Mouse (Mus musculus) v-Abl transformed pro-B cells (cell line): ENCODE data around the gene Inpp5k.

Experiments
- in situ Hi-C, 2 experiments: fragments of 400-800 bp; cut with MboI; formaldehyde crosslinking; loops; one replicate each; pipeline ENCODE4 v1.15.1; 2025; ENCODE audit not compliant: unreplicated experiment in 2 of 2

Gene Inpp5k

DNA sequence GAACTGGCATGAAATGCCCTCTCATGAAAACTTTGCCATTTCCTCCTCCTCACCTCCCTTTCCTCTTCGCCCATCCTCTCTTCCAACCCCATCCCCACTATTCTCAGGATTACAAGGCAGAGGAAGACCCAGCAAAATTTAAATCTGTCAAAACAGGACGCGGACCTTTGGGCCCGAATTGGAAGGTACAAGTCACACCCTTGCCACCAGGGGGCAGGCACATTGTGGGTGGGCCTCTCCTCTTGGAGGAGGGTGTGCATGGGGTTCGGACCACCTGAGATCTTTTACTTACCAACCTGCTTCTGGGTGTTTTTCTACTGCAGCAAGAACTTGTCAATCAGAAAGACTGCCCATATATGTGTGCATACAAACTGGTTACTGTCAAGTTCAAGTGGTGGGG is 11.7 kb upstream of the Inpp5k start:
- in situ Hi-C loops, result no loop called here

DNA sequence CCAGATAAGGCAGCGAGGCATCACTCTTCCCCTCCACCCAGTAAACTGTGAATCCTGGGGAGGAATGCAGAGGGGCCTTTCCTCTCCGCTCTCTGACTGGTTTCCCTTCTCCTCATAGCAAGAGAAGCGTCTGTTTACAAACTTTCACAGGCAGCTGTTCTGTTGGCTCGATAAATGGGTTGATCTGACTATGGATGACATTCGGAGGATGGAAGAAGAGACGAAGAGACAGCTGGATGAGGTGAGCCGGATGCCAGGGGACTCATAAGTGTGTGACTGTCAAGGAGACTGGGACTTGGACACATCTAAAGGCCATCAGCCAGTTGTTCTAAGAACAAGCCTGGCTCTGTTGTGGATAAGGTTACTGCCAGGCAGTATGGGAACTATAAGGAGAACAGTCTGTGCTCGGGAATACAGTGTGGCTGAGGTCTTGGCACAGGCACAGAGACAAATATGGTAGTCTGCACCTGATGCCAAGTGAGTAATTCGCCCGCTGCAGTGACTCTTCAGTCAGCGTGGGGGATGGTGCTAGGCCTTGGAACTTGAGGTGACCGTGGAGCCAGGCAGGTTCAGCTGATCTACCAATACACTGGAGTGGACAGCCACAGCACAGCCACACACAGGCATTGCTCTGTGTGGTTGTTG is 10.5 kb upstream of the Inpp5k start:
- in situ Hi-C loops, result no loop called here

DNA sequence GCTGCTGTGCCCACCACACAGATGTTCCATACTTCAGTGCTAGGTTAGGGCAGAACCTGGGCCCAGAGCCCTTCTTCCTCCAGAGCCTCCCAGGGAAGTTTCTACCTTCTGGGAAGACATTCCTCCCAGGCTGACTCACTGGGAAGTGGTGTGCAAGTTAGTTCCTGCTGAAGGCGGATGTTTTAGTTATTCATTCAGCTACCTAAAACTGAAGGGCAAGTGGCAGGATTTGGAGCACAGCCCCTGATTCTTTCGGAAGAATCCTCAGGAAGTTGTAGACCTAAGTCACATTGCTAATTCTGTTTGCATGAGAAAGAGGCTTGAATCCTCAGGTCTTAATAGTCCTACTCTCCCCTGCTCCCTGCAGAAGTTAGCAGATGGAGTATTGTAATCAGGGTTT is 9.4 kb upstream of the Inpp5k start:
- in situ Hi-C loops, result no loop called here

DNA sequence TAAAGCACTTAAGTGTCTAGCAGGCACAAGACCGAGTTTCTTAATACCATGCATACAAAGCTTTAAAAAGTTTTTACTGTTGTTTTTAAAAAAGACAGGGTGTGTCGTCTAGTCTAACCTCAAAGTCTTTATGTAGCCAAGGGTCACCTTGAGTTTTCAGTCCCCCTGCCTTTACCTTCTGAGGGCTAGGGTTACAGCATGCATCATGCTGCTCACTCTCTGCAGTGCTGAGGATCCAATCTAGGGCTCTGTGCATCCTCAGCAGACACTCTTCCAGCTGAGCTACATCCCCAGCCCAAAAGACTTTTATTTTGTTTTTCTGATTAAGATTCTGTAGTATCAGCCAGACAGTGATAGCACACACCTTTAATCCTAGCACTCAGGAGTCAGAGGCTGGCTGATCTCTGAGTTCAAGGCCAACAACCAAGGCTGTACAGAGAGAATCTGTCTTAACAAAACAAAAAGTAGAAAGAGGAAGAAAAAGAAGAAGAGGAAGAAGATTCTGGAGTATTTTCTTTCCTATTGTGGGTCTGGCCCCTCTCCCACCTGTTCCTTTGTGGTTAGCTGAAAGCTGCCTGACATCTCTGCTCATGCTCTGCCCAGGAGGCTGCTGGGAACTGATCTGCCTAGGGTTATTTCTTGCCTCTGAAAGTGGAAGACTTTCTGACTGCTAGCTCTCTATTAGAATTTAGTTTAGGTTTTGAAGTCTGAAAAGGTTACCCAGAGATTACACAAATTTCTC is 8.0 kb upstream of the Inpp5k start:
- in situ Hi-C loops, result no loop called here

DNA sequence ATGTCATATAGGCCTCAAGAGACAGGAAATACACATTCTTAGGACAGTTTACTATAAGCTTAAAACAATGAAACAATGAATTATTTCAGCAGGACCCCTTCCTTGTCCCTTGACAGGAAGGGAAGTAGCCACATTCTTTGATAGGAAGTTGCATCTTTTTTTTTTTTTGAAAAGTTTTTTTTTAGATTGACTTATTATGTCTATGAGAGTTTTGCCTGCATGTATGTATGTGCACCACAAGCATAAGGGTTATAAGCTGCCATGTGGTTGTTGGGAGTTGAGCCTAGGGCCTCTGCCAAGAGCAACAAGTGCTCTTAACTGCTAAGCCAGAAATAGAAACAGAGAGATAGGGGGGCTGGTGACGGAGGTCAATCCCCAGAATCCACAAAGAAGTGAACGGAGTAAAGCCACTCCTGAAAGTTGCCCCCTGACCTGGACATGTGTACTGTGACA is 6.7 kb upstream of the Inpp5k start:
- in situ Hi-C loops, result no loop called here

DNA sequence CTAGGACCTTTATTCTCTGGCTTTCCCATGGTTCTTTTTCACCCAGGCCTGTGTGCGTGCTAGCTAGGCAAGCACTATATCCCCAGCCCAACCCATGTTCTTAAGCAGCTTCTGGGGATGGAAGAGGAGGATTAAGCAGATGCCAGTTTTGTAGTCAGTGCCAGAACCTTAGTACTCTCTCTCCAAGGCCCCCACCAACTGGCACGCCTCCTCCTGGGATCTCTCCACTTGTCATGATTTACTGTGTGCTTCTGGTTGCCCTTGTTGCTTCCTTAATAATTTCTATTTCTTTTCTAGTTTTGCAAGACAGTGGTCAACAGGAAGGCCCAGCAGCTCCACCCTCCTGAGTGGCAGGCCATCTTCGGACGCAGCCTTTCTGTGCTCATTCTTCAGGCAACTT is 5.0 kb upstream of the Inpp5k start:
- in situ Hi-C loops, result no loop called here

DNA sequence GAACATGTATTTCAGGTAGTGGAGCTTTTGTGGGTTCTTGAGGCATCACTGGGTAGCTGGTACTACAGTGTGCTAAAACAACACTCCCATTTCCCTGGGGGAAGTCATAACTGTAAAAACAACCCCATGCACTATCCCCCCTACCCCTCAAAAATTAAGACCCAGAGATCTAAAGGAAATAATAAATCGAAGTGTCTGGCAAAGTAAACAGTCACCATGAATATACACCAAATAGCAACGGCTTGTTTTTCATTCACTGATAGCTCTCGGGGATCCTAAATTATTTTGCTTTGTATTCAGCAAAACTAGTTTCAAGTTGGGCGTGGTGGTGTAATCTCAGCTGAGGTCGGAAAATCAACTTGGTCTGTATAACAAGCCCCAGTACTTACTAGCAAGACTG is 690 bp upstream of the Inpp5k start:
- in situ Hi-C loops, result loop anchor here (5.0 kb wide), 2 partner anchors 37 to 103 kb away; no protein-coding TSS in a partner anchor

DNA sequence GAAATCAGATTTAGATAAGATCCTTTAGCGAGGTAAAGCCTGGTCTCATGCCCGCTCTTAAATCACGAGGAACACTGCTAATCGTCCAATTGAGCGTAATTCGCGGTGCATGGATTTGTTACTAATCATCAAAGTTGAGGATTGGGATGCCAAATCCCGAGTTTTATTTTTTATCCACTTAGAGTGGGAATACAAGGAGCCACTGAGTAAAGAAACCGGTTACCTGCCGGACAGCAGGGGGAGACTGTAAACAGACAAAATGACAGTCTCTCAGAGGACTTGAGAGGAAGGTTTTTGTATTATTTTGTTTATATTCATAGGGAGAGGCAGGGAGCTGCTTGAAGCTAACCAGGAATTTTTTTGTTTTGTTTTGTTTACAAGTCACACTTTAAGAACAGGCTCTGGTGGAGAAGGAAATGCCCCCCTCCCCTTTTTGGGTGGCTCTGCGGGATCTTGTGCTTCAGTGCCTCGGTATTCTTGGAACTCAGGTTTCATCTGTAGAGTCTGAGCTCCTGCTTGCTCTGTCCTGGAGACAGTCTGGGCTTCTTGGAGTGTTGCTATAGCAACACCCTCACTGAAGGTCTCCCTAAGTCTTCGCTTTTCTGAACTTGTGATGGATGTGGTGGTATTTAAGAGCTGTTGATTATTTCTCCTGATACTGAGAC is 905 bp downstream of the Inpp5k start:
- in situ Hi-C loops, result loop anchor here (5.0 kb wide), 2 partner anchors 36 to 104 kb away; no protein-coding TSS in a partner anchor

DNA sequence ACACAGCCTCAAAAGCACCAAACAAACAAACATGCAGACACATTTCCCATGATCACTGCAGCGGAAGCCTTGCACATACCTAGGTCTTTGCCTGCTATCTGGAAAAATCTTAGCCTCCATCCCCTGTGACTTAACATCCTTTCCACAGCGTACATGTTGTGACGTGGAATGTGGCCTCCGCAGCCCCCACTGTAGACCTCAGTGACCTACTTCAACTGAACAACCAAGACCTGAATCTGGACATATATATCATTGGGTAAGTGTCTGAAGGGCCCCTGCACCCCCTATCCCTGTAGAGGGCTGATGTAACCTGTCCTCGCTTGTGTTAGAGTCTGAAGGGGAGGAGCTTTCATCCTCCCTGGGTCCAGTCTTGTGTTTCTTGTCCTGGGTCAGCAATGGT is 2.1 kb downstream of the Inpp5k start:
- in situ Hi-C loops, result loop anchor here (5.0 kb wide), 2 partner anchors 34 to 106 kb away; no protein-coding TSS in a partner anchor

DNA sequence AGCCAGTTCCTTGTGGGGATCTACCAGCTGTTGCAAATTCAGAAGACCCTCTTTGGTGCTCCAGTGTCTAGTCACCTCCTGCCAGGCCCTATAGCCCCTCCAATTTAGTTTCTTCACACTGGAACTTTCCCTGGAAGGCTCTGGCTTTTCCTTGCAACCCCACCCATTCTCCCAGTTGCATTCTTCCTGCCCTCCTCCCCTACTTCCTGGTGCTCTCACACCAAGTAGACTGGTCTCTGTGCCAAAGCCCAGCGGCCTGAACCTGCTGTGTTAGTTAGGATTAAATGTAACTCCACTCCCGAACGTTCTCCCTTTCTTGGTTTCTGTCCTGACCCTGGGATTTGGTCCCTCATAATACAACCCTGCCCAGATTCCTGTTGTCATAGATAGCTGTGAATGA is 4.0 kb downstream of the Inpp5k start:
- in situ Hi-C loops, result loop anchor here (5.0 kb wide), 2 partner anchors 32 to 108 kb away; no protein-coding TSS in a partner anchor

DNA sequence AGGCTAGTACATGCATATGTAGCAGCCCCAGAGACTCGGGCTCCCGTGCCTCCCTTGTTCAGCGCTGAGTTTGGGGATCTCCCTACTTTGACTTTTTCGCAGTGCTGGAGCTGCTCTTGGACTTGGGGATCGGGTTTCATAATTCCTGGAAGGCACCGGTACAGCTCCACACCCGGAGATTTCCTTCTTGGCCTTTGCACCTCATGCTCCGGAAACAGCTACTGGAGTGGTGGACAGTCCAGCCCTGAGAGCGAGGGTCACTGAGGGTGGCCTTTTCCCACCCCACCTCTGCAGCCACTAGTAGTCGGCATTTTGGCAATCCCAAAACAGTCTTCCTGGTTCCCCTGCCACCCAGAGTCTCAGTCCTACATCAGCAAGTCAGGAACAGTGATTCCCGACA is 4.5 kb downstream of the Inpp5k start:
- in situ Hi-C loops, result no loop called here

DNA sequence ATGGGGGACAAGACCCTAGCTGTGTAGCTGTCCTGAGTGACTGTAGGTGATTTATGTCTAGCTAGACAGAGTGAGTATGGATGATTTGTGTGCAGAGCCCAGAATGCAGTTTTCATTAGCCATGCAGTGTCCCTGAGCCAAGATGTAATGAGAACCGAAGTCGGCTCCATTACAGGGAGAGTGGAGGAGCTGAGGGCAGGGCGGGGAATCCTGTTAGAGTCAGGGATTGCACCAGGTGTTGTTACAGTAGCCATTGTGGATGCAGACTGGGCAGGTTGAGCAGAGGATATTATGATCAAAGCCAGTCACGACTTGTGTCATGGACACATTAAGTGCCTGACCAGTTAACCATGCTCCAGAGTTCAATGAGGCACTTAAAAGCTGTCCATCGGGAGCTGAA is 12.5 kb downstream of the Inpp5k start:
- in situ Hi-C loops, result no loop called here

DNA sequence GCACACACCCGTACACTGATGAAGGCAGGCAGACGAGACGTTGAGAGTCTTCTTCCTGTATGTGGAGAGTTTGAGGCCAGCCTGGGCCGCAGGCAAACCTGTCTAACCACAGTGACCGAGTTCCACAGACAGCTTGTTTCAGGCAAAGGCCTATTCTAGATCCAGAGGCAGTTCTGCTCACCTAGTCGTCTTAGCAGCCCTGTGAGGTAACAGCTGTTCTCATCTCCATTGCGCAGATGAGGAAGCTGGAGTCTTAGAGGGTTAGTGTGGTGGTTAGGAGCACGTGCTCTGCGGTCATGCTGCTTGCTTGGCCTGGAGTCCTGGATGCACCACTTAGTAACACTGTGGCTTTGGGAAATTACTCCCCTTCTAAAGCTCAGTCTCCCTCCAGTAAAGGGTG is 13.9 kb downstream of the Inpp5k start:
- in situ Hi-C loops, result no loop called here

DNA sequence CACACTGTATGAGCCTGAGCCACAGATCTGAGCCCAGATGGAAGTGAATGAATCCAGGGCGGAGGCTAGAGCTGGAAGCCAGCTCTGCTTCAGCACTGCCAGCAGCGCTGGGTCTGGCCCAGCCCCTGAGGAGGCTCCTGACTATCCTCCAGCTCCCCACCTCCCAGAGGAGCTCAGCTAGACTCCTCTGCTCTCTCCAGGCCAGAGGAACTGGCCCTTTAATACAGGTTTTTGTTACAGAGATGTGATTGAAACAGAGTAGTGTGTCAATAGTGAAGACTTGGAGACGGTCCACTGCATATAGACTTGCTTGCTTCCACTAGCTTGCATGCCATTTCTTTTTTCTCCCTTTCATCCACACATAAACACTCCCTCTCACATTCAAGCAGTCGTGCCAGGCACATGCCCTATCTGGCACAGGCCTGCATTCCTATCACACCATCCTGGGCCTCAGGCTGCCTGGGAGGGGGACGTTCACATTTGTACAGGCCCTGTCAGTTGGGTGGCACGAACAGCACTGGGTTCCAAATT is 17.0 kb downstream of the Inpp5k start:
- in situ Hi-C loops, result no loop called here

DNA sequence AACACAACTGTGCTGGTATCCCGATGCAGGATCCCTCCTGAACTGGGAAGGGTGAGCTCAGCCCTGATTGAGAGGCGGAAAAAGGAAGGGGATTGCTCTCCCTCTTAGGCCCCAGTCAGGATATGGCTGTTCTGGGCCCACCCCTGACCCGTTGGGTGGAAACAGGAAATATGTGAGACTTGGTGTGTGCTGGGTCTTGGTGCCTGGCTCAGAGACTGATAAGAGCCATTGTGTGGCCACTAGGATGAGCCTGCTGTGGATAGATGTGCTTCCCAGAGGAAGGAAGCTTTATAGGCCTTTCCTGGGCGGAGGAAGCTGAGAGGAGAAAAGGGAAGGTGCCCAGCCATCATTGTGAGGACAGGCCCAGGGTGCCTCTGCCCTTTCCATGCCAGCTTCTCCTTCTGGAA is 18.4 kb downstream of the Inpp5k start:
- in situ Hi-C loops, result no loop called here

DNA sequence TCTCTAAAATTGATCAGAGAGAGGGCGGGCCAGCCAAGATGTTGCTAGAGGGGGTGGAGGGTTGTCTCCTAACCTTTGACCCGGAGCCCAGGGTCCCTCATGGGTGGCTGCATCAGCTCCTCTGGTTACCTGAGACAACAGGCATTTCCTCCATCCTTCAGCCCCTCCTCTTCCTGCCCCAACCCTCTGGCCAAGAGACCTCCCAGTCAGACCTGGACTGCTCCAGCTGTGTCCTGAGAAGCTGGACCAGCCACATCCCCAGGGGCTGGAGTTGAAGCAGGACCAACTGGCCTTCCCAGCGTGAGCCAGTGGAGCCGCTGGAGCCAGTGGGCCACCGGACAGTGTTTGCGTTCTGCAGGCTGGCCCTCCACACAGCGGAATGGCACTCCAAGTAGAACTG is 19.5 kb downstream of the Inpp5k start, which contains the start of gene Myo1c:
Gene Myo1c (plus strand): TSS at position 194 of the 400 bp plus-strand sequence.
- in situ Hi-C loops, result loop anchor here in 1 of 2 experiments (10.0 kb wide), 1 partner anchor 116 kb away; the partner anchor contains the start of gene Slc43a2

DNA sequence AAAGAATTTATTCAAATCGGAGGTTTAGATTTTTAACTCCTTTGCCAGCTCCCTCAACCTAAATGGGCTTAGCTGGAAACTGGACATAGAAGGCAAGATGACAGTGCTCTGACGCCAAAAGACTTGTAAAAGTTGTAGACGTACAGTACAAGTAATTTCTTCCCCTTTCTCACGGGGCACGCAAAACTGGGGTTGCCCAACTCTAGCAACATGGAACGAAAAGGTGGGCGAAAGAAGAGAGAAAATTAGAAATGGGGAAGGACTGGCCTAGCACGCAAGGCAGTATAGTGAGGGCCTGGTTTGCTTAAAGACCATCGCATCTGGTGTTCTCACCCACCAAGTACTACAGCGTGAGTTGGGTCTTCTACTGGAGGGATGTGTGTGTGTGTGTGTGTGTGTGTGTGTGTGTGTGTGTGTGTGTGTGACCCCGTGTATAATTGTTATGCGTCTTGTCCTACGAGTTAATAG is 20.2 kb downstream of the Inpp5k start:
- in situ Hi-C loops, result loop anchor here in 1 of 2 experiments (10.0 kb wide), 1 partner anchor 116 kb away; the partner anchor contains the start of gene Slc43a2

DNA sequence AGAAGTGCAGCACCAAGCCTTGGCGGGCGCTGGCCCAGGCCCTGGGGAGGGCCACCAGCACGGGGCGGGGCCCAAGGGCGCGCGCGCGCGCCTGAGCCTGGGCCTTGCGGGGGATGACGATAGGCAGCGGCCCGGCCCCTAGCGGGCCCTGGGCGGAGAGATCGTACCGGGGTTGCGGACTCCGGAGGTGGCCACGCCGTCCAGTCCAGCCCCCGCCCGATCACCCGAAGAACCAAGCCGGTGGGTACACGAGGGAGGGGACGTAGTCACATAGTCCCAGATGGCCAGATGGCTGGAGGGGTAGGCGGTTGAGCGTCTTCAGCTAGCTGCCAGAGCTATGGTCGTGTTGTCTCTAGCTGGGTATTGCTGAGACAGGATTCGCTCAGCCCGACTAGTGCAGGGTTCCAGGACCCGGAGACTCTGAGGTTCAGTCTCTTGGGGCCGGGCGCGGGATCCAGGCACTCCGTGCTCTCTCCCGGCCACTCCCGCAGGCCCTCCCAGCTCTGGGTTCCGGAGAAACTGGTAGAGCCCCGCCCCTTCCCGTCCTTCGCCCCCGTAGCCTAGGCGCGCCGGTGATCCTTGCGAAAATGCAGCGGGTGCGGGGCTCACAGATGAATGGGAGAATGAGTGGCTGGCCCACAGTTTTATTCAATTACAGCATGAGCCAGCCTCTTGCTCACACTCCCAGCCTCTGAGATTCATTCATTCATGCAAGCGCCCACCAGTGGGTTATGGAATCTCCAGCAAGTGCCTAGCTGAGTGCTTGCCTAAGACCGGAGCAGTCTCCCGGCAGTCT is 20.8 kb downstream of the Inpp5k start:
- in situ Hi-C loops, result loop anchor here in 1 of 2 experiments (10.0 kb wide), 1 partner anchor 117 kb away; the partner anchor contains the start of gene Slc43a2

DNA sequence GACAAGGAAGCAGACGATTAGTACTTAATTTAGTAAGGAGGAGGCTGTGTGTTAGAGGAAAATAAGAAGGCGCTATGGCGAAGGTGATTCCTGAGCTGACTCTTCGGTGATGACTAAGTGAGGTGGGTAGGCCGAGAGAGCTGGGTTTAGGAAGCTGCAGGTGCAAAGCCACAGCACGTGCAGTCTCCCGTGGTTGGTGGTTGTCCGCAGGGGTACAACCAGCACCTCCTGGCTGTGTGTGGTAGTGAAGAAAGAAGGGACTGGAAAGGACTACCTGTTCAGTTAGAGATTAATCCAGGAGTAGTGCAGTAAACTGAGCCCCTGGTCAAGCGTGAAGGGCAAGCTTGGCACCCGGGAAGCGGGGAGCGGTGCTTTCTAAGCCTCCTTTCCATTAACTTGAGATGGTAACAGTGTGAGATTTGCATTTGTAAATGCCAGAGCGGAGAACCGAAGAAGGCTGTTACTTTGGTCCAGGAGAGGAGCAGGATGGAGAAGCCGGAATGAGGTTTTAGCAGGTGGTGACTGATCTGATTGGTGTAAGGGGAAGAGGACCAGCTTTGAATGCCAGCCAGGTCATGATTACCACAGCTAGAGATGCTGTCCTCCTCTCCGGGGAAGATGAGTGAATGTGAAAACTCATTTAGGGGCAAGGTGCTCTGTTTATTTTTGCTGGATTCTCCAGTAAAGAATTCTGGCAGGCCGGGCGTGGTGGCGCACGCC is 21.6 kb downstream of the Inpp5k start:
- in situ Hi-C loops, result loop anchor here in 1 of 2 experiments (10.0 kb wide), 1 partner anchor 118 kb away; the partner anchor contains the start of gene Slc43a2
